Mouse (Mus musculus): Measurements from ENCODE around the gene H2-DMa. TPM values are rescaled to one million over a fixed set of nuclear protein-coding genes. Genes with fewer than 3 reads are reported as not detected.
A peak's percentile ranks its signal among the peaks of the same experiment; 100 is the strongest.

H2-DMa gene
- polyA plus RNA-seq, 1 experiment from 2014 or later = 10.8 TPM

DNA sequence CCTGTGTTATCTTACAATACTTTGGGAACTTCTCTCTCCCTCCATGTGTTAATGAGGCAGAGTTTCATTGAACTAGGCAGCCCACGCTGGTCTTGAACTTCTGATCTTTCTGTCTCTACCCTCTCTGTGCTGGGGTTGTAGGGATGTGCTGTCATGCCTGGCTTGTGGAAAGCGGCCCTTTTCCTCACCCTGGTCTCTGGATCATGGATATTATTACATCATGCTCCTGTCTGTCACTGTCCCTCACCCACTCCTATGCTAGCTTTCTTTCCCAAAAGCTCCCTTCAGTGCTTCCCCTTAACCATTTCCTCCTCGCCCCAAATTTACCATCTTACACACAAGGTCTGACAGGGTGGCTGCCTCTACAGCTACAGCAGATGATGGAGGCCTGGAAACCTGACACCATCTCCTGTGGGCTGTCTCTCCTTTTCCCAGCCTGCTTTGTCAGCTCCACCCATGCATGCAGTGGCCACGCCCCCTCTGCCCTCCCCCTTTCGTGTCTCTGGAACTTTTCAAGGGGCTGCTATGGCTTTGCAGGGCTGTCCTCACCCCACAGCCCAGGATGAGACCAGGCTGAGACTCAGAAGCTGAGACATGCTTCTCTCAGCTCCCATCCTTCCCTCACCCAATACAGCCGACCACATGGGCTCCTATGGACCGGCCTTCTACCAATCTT is 26.0 kb upstream of the H2-DMa start:
- Histone ChIP-seq H3K9me3 (no peaks in the 10 kb centered on the region), H3K27me3 (replicated peaks) (no peaks in the 10 kb centered on the region), H3K36me3 (no peaks in the 10 kb centered on the region), H3K4me2 (no peak overlapping the region), H3K4me1 (no peaks in the 10 kb centered on the region), H3K4me3 (replicated peaks) (no peak overlapping the region), H3K9ac (no peak overlapping the region), H3K27ac (no peak overlapping the region)
- 34% methylated on average over 7 of the region's 7 CpGs for WGBS
- ATAC-seq (ENCODE audit: insufficient read depth, low FRiP score, low read depth) = 0 out of 2 replicates have a peak, but pooled peaks have one; percentile 47

DNA sequence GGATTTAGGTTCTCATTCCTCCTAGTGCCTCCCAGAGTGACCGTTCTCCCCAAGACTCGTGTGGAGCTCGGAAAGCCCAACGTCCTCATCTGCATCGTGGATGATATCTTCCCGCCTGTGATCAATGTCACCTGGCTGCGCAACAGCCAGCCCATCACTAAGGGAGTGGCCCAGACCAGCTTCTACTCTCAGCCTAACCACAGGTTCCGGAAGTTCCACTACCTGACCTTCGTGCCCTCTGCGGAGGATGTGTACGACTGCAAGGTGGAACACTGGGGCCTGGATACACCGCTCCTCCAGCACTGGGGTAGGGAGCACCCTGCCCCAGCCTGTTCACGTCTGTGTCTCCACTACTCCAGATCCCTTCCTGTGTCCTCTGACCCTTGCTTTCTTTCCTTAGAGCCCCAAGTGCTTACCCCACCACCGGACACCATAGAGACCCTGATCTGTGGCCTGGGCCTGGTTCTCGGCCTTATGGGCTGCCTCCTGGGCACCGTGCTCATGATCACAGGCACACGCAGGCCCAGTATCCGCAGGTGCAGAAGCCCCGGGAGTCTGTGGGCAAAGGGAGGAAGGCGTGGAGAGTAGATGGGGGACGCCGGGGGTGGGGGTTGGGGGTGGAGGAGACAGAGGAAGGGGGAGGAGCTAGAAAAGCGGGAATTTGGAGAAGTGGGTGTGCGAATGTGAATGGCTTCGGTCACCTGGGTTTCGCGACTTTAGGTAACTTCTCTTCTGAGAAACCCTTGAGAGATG is 24.9 kb upstream of the H2-DMa start:
- Histone ChIP-seq H3K9ac (no peak overlapping the region), H3K36me3 (no peaks in the 10 kb centered on the region), H3K27me3 (replicated peaks) (no peaks in the 10 kb centered on the region), H3K4me2 (no peak overlapping the region), H3K4me3 (replicated peaks) (no peak overlapping the region), H3K27ac (no peak overlapping the region), H3K9me3 (no peaks in the 10 kb centered on the region), H3K4me1 (no peaks in the 10 kb centered on the region)
- WGBS = 81% methylated on average over 27 of the region's 27 CpGs
- no peak for ATAC-seq (ENCODE audit: insufficient read depth, low FRiP score, low read depth)

DNA sequence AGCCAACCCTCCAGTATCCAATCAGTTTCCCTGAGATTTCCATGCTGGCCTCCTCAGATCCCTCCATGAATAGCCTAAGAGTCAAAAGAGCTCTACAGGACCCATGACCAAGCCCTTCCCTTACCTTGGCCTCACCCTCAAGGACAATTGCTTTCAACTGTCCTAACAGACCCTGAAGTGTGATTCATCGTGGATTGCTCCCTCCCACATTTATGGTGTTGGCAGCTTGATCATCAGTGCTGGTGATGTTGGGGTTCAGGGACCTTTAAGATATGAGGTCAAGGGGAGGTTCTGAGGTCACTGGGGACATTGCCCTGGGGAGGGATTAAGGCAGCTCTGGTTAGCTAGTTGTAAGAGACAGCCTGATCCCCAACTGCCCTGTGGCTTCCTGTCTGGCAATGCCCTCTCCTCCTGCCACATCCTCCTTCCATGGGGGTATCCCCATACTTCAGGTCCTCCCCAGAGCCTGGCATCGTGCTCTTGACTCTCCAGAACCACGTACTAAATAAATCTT is 22.8 kb upstream of the H2-DMa start:
- H3K27me3 ChIP-seq (replicated peaks) = no peaks in the 10 kb centered on the region
- no peak overlapping the region for H3K27ac ChIP-seq
- H3K4me2 ChIP-seq = no peak overlapping the region
- H3K4me1 ChIP-seq = no peaks in the 10 kb centered on the region
- H3K9ac ChIP-seq = no peak overlapping the region
- H3K9me3 ChIP-seq = no peaks in the 10 kb centered on the region
- 66% methylated on average over 3 of the region's 3 CpGs for WGBS
- ATAC-seq (ENCODE audit: insufficient read depth, low FRiP score, low read depth) = no peak
- no peaks in the 10 kb centered on the region for H3K36me3 ChIP-seq
- no peak overlapping the region for H3K4me3 ChIP-seq (replicated peaks)

DNA sequence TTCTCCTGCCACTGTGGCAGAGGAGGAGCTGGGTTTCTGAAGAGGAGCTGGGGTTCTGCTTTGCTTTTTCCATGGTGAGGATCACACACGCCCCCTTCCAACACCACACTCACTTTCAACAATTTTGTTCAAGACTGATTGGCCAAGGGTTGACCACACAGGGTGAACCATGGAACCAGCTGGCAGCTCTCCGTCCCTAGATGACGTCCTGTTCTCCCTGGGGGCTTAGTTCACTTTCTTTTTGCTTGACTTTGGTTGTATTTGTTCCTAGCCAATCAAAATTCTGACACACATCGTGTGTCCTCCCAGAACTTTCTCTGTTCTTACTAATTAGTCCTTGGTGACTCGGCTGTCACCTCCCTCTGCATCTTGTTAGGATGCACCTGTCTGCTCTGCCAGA is 22.1 kb upstream of the H2-DMa start:
- Histone ChIP-seq H3K36me3 (no peaks in the 10 kb centered on the region), H3K4me2 (no peak overlapping the region), H3K27ac (no peak overlapping the region), H3K27me3 (replicated peaks) (no peaks in the 10 kb centered on the region), H3K4me1 (no peaks in the 10 kb centered on the region), H3K4me3 (replicated peaks) (no peak overlapping the region), H3K9ac (no peak overlapping the region), H3K9me3 (no peaks in the 10 kb centered on the region)
- WGBS = 52% methylated on average over 5 of the region's 5 CpGs
- no peak for ATAC-seq (ENCODE audit: insufficient read depth, low FRiP score, low read depth)

DNA sequence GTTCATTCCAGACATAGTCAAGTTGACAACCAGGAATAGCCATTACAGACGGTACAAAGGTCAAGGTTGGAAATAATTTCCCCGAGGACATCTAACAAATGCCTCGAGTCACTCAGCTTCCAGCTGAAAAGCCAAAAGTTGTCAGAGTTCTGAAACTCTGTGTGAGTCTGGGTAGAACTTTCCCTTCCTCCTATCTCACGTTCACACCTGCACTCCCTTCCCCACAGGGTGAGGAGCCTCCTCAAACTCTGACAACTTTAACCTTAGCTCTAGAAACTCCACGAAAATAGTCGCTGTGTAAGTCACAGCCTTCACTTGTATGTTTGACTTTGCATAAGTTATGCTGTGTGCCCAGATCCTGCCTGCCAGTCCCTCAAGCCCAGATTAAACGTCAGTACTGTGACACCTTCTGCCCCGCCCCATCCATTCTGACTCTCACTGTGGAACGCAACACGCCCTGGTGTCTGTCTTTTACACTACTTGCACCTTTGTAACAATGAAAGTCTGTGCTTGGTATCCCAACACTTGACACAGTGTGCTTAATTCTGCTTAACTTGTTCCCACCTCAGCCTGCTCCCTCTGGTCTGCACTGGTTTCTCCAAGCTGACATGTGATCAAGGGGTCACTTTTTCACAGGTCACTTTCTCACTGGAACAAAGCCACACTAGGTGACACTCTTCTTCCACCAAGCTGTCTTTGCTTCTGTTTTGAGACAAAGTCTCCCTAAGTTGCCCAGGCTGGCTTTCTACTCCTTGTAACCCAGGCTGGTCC is 20.4 kb upstream of the H2-DMa start:
- Histone ChIP-seq H3K36me3 (no peaks in the 10 kb centered on the region), H3K9me3 (no peaks in the 10 kb centered on the region), H3K9ac (no peak overlapping the region), H3K4me2 (no peak overlapping the region), H3K27me3 (replicated peaks) (no peaks in the 10 kb centered on the region), H3K4me1 (no peaks in the 10 kb centered on the region), H3K4me3 (replicated peaks) (no peak overlapping the region), H3K27ac (no peak overlapping the region)
- 28% methylated on average over 10 of the region's 10 CpGs for WGBS
- ATAC-seq (ENCODE audit: insufficient read depth, low FRiP score, low read depth) = no peak

DNA sequence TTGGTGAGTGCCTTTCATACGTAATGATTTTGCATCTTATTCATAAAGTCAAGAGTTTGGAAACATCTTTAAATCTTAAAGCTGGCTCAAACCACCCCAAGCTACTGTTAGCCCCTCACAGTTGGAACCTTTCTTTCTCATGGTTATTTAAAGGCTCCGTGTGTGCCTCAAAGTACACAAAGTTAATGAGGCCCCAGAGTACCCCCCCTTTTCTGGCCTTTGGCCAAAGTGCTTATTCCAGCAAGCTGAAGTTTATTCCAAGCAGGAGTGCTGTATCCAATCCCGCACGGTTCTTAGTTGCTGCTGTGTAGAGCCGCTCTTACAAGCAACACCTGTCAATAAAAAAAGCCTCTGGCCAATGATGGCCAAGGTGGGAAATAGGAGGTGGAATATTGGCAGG is 19.8 kb upstream of the H2-DMa start:
- 48% methylated on average over 5 of the region's 5 CpGs for WGBS
- no peak overlapping the region for H3K9ac ChIP-seq
- H3K27me3 ChIP-seq (replicated peaks) = no peaks in the 10 kb centered on the region
- no peaks in the 10 kb centered on the region for H3K36me3 ChIP-seq
- H3K4me1 ChIP-seq = no peaks in the 10 kb centered on the region
- H3K4me3 ChIP-seq (replicated peaks) = no peak overlapping the region
- no peak overlapping the region for H3K27ac ChIP-seq
- no peak for ATAC-seq (ENCODE audit: insufficient read depth, low FRiP score, low read depth)
- no peaks in the 10 kb centered on the region for H3K9me3 ChIP-seq
- H3K4me2 ChIP-seq = no peak overlapping the region

DNA sequence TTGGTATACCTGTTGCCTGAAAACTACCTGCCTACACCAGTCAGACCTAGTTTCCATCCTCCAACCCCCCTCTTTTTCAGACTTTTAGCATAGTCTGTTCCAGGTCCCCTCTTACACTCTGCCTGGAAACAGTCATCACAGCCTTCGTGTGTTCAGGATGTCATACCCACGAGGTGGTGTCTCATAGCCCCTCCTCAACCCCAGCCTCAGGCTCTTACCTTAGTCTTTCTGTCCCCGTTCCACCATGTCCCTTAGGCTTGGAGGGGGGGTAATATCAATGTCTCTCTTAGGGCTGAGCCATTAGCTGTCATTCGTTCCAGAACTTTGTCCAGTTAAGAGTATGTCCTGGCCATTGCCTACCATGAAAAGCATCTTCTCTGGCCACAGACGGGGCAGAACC is 18.2 kb upstream of the H2-DMa start:
- Histone ChIP-seq H3K4me1 (no peaks in the 10 kb centered on the region), H3K9ac (no peak overlapping the region), H3K27ac (no peak overlapping the region), H3K9me3 (no peaks in the 10 kb centered on the region), H3K36me3 (no peaks in the 10 kb centered on the region), H3K4me3 (replicated peaks) (no peak overlapping the region), H3K4me2 (no peak overlapping the region), H3K27me3 (replicated peaks) (no peaks in the 10 kb centered on the region)
- WGBS = 26% methylated on average over 5 of the region's 5 CpGs
- 0 out of 2 replicates have a peak, but pooled peaks have one; percentile 25 for ATAC-seq (ENCODE audit: insufficient read depth, low FRiP score, low read depth)

DNA sequence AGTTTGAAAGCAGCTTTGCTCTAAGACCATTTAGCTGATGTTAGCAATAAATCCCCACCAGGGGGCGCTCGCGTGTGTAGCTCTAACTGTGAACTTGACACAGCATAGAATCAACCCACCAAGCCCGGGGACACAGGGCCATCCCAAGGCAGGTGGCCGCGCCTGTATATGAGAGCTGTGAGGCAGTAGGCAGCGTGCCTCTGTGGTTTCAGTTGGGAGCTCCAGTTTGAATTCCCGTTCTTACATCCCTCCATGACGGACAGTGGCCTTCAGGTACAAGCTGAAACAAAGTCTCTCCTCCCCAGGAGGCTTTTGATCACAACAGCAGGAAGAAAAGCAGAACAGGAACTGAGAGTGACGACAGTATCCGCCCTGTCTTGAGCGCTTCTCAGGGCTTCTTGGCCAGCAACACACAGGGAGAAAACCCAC is 17.7 kb upstream of the H2-DMa start:
- Histone ChIP-seq H3K27ac (no peak overlapping the region), H3K27me3 (replicated peaks) (no peaks in the 10 kb centered on the region), H3K9ac (no peak overlapping the region), H3K4me3 (replicated peaks) (no peak overlapping the region), H3K4me2 (peak overlapping the region; percentile 31; the same call in 1 of the 2 replicates), H3K4me1 (no peaks in the 10 kb centered on the region), H3K36me3 (no peaks in the 10 kb centered on the region), H3K9me3 (no peaks in the 10 kb centered on the region)
- ATAC-seq (ENCODE audit: insufficient read depth, low FRiP score, low read depth) = peak; percentile 80; the same call in 1 of the 2 replicates
- 6% methylated on average over 12 of the region's 12 CpGs for WGBS

DNA sequence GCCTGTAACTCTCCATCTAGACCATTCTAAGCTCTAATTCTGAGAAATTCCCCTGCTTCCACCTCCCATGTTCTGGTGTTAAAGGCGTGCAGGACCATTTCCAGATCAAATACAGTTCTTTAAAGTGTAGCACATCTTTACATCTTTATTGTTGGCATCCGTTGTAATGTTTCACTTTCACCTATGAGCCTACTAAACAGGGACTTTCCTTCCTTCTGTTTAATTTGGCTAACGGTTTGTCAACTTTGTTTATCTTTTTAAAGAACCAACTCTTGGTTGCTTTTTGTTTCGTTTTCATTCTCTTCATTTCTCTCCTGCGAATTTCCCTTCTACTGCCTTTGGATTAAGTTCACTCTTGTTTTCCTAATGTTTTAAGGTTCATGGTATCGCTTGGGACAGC is 16.5 kb upstream of the H2-DMa start:
- H3K36me3 ChIP-seq = no peaks in the 10 kb centered on the region

DNA sequence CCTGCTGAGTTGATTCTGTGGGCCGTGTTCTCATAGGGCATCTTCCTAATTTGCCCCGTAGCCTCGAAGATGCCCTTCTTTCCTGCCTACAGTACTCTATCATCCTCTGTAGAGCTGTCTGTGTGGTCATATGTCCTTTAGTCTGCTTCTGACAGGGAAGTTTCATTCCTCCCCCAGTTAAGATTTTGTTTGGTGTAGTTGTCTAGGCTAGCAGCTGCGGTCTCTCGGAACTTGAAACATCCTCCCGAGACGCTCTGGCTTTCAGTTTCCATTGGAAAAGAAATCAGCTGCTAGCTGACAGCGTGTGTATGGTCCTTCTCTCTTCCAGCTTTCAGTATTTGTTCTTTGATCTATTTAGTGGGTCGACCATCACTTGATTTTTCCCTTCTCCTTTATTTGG is 14.5 kb upstream of the H2-DMa start:
- H3K27ac ChIP-seq = no peak overlapping the region
- peaks cover 3% of the 10 kb centered on the region; the same call in 1 of the 2 replicates for H3K36me3 ChIP-seq
- no peak for ATAC-seq (ENCODE audit: insufficient read depth, low FRiP score, low read depth)
- H3K4me3 ChIP-seq (replicated peaks) = no peak overlapping the region
- no peaks in the 10 kb centered on the region for H3K27me3 ChIP-seq (replicated peaks)
- no peaks in the 10 kb centered on the region for H3K4me1 ChIP-seq
- H3K9ac ChIP-seq = no peak overlapping the region
- H3K4me2 ChIP-seq = no peak overlapping the region
- no peaks in the 10 kb centered on the region for H3K9me3 ChIP-seq
- WGBS = 64% methylated on average over 9 of the region's 9 CpGs

More for the DNA sequence above, 16.5 kb upstream of the H2-DMa start:
- no peaks in the 10 kb centered on the region for H3K9me3 ChIP-seq
- H3K27ac ChIP-seq = no peak overlapping the region
- 62% methylated on average over 6 of the region's 6 CpGs for WGBS
- no peak overlapping the region for H3K9ac ChIP-seq
- H3K4me3 ChIP-seq (replicated peaks) = no peak overlapping the region
- H3K27me3 ChIP-seq (replicated peaks) = no peaks in the 10 kb centered on the region
- no peak for ATAC-seq (ENCODE audit: insufficient read depth, low FRiP score, low read depth)
- H3K4me2 ChIP-seq = no peak overlapping the region
- no peaks in the 10 kb centered on the region for H3K4me1 ChIP-seq

DNA sequence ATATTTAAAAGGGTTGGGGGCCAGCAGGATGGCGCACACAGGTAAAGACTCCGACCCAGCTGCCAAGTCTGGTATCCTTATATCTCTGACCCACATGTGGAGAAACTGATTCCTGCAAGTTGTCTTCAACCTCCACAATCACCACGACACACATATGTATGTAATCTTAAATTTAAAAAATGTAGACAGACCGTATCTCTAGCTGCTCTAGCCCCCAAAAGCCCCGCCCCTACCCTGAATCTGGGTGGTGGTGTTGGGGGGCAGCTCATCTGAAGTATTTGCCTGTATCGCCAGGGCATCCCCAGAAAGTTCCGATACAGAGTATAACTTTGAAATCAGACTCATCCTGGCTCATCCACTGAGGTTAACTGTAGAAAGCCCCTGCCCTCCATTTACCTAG is 12.8 kb upstream of the H2-DMa start:
- H3K9me3 ChIP-seq = no peaks in the 10 kb centered on the region
- 0 out of 2 replicates have a peak, but pooled peaks cover 3% of the 10 kb centered on the region for H3K4me1 ChIP-seq
- no peaks in the 10 kb centered on the region for H3K27me3 ChIP-seq (replicated peaks)
- H3K9ac ChIP-seq = no peak overlapping the region
- ATAC-seq (ENCODE audit: insufficient read depth, low FRiP score, low read depth) = no peak
- H3K4me3 ChIP-seq (replicated peaks) = no peak overlapping the region
- 83% methylated on average over 7 of the region's 7 CpGs for WGBS
- peaks cover 16% of the 10 kb centered on the region for H3K36me3 ChIP-seq
- no peak overlapping the region for H3K4me2 ChIP-seq
- no peak overlapping the region for H3K27ac ChIP-seq
